Mouse (Mus musculus): ENCODE measurements around the gene Ankrd34a.
"Not testable (repeated sequence)": the region's sequence is repeated elsewhere in the genome, so short reads cannot be mapped to it uniquely, and the experiment has no call there.

The Ankrd34a gene

DNA sequence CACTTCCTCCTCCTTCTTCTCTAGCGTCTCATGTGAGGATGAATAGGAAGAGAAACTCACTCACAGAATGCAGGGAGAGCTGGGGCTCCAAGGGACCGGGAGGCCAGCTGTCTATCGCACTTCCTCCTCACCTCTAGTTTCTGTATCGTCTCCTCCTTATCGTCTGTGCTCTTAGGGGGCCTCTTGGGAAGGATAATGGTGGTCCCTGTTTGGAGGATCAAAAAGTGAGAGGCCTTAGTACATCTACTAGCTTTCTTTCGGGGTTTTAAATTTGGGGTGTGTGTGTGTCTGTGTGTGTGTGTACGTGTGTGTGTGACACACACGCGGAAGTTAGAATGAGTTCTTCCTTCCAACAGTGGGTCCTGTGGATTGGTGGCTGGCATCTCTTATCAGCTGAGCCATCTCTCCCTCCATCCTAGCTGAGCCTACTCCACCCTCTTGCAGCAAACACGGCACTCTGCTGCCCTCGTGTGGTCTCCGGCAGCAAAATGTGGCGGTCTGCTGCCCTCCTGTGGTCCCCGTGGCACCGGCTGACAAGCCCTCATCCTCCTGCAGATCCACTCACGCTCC, 16.5 kb upstream of the Ankrd34a start:
- peak; percentile 85 for DNase-seq (ENCODE audit: low read depth)

- no peak for DNase-seq (ENCODE audit: low read depth)
Measured at GRCm38 (mm10) chr3:96581141-96581540, 15.3 kb upstream of the Ankrd34a start.

- DNase-seq (ENCODE audit: low read depth) = no peak
Measured at GRCm38 (mm10) chr3:96581771-96582515, 14.5 kb upstream of the Ankrd34a start.

- DNase-seq (ENCODE audit: low read depth) = no peak
Measured at GRCm38 (mm10) chr3:96583386-96583785, 13.1 kb upstream of the Ankrd34a start.

DNA sequence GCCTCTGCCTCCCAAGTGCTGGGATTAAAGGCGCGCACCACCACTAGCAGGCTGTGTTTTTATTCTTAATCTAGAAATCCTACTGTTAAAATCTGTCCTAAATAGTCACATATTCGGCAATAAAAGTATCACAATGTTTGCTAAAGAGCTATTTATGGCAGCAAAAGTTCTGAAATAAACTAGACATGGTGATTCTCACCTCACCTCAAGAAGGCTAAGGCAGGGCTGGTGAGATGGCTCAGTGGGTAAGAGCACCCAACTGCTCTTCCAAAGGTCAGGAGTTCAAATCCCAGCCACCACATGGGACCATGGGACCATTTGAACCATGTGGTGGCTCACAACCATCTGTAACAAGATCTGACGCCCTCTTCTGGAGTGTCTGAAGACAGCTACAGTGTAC, 5.8 kb upstream of the Ankrd34a start:
- no peak for DNase-seq (ENCODE audit: low read depth)

- DNase-seq (ENCODE audit: low read depth) = no peak
Measured at GRCm38 (mm10) chr3:96593374-96593773, 3.1 kb upstream of the Ankrd34a start.

- peak; percentile 90 for DNase-seq (ENCODE audit: low read depth)
Measured at GRCm38 (mm10) chr3:96593790-96594560, 2.5 kb upstream of the Ankrd34a start, which contains the start of gene Polr3gl. Gene Polr3gl (minus strand): TSS chr3:96594181.

GRCm38 (mm10) chr3:96594851-96595250, 1.6 kb upstream of the Ankrd34a start:
- DNase-seq (ENCODE audit: low read depth) = no peak

GRCm38 (mm10) chr3:96595661-96596060, 775 bp upstream of the Ankrd34a start:
- no peak for DNase-seq (ENCODE audit: low read depth)

DNA sequence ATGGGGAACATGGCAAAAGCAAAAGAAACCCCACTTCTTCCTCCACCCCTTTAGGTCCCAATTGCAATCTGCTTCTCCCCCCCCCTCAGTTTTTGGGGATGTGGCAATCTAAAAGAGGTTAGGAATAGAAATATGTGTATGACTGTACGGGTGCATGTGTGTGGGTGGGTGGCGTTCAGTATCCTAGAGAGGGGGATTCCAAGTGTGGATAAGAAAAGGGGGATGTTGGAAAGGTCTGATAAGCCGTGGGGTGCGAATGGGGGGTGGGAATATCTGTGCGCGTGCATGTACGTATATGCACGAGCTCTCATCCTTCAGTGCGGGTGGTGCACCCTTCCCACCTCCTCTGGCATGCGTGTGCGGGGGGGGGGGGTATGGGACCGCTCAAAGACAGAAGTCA, 419 bp downstream of the Ankrd34a start:
- DNase-seq (ENCODE audit: low read depth) = no peak

- no peak for DNase-seq (ENCODE audit: low read depth)
Measured at GRCm38 (mm10) chr3:96597435-96597891, 1.0 kb downstream of the Ankrd34a start.

GRCm38 (mm10) chr3:96598156-96599068, 2.0 kb downstream of the Ankrd34a start:
- DNase-seq (ENCODE audit: low read depth) = no peak

DNA sequence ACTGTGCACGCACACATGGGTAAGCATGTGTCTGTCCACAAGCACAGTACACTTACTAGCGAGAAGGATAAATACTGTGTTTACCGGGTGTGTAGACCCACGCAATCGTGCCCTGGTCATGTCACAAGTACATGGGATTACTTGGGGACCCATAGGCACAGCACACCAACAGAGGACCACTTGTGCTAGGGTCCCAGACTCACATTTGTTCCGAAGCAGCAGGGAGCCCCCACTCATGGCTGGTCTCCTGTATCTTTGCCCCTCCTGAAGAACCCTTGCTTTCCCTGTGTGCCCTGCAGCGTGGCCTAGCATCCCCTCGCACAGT, 2.6 kb downstream of the Ankrd34a start:
- no peak for DNase-seq (ENCODE audit: low read depth)

DNA sequence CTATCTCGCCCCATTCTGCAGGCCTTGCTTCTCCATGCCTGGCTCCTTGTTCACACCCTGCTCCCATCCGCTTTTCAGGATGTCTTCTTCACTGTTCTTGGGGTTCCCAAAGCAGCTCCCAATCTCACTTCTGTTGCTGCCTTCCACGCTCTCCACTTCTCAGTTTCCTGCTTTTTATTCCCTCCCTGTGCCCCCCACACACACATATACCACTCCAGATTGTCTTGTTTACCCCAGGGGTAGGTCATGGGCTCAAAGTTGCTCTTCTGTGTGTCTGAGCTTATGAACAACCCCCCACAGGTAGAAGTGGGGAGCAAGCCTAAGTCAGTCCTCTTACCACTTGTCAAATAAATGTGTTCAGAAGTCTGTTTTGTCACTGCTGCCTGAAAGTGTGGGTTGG, 3.0 kb downstream of the Ankrd34a start:
- DNase-seq (ENCODE audit: low read depth) = no peak

- DNase-seq (ENCODE audit: low read depth) = peak; percentile 95
Measured at GRCm38 (mm10) chr3:96600639-96601250, 4.3 kb downstream of the Ankrd34a start, which contains the start of gene Lix1l. Gene Lix1l (plus strand): TSS chr3:96601149.

GRCm38 (mm10) chr3:96601251-96601787, 4.9 kb downstream of the Ankrd34a start:
- DNase-seq (ENCODE audit: low read depth) = no peak

GRCm38 (mm10) chr3:96601941-96602703, 5.7 kb downstream of the Ankrd34a start:
- no peak for DNase-seq (ENCODE audit: low read depth)

GRCm38 (mm10) chr3:96602704-96603084, 6.3 kb downstream of the Ankrd34a start:
- DNase-seq (ENCODE audit: low read depth) = no peak

GRCm38 (mm10) chr3:96603311-96603710, 6.9 kb downstream of the Ankrd34a start:
- DNase-seq (ENCODE audit: low read depth) = peak; percentile 69

DNA sequence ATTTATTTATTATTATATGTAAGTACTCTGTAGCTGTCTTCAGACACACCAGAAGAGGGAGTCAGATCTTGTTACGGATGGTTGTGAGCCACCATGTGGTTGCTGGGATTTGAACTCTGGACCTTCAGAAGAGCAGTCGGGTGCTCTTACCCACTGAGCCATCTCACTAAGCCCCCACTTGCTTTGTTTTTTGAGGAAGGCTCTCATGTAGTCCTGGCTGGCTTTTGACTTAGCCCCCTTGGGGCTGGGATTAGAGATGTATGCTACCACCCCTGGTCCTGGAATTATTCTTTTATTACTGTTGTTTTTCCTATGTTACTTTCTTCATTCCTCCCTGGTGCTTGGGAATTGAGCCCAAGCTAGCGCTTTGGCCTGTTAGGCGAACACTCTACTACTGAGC, 9.6 kb downstream of the Ankrd34a start:
- not testable (repeated sequence) for DNase-seq (ENCODE audit: low read depth)
